Mouse (Mus musculus) C2C12 (cell line): ENCODE data around the gene Klf16.

Source experiments
- CTCF ChIP-seq: IDR thresholded peaks from one replicate; pipeline ENCODE4 v1.5.1; 2011; ENCODE audit not compliant: control insufficient read depth, insufficient read depth, insufficient read length
- MYOD1 ChIP-seq: IDR thresholded peaks from one replicate; pipeline ENCODE4 v1.6.1; 2011; ENCODE audit warnings: low read depth; ENCODE audit not compliant: control insufficient read depth, insufficient read length

GRCm38 (mm10) chr10:80548428-80549006 is 28.6 kb downstream of the Klf16 start:
- TF ChIP-seq MYOD1 (no peak), CTCF (peak; percentile 60)
